Mouse (Mus musculus): Measurements from ENCODE around the gene 5031439G07Rik. TPM values are rescaled to one million over a fixed set of nuclear protein-coding genes. Genes with fewer than 3 reads are reported as not detected.

Gene 5031439G07Rik
- polyA plus RNA-seq, 1 experiment from 2014 or later = 14.1 TPM

DNA sequence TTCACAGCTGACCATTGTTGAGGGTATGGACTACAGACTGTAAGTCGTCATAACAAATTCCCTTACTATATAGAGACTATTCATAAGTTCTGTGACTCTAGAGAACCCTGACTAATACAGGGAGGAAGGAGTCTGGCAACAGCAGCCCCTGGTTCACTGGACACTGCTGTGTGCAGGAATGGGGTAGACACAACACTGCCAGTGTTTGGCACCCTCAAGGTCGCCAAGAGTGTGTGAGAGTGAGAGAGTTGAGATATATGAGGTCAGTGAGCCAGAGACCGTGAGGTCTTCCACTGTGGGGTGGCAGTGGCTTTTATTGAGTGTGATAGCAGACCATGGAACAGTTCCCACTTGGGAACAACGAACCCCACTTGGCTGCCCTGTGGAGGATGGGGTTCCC, 37.8 kb upstream of the 5031439G07Rik start:
- WGBS = 88% methylated on average over 4 of the region's 4 CpGs

GRCm38 (mm10) chr15:85022211-85022610, 33.9 kb upstream of the 5031439G07Rik start:
- no peak for DNase-seq (ENCODE audit: low spot score)
- no peak for ATAC-seq
- Histone ChIP-seq H3K27ac (ENCODE audit: low read depth, low read length) (no peak overlapping the region), H3K9me3 (replicated peaks; ENCODE audit: control insufficient read depth, low read length) (no peaks in the 10 kb centered on the region), H3K4me3 (ENCODE audit: low read depth, low read length) (no peak overlapping the region), H3K27me3 (replicated peaks; ENCODE audit: control insufficient read depth, insufficient read depth, low read length) (no peaks in the 10 kb centered on the region), H3K4me1 (ENCODE audit: control insufficient read depth, insufficient read depth, low read length) (no peaks in the 10 kb centered on the region), H3K9ac (ENCODE audit: low read length) (no peak overlapping the region), H3K4me2 (ENCODE audit: low read length) (no peak overlapping the region), H3K36me3 (ENCODE audit: control insufficient read depth, insufficient read depth, low read length) (no peaks in the 10 kb centered on the region)
- WGBS = 71% methylated on average over 4 of the region's 4 CpGs

More for the DNA sequence above, 37.8 kb upstream of the 5031439G07Rik start:
- H3K27me3 ChIP-seq (replicated peaks; ENCODE audit: control insufficient read depth, insufficient read depth, low read length) = no peaks in the 10 kb centered on the region
- H3K9me3 ChIP-seq (replicated peaks; ENCODE audit: control insufficient read depth, low read length) = no peaks in the 10 kb centered on the region
- no peak for ATAC-seq
- no peak overlapping the region for H3K27ac ChIP-seq (ENCODE audit: low read depth, low read length)
- H3K4me1 ChIP-seq (ENCODE audit: control insufficient read depth, insufficient read depth, low read length) = no peaks in the 10 kb centered on the region
- no peaks in the 10 kb centered on the region for H3K36me3 ChIP-seq (ENCODE audit: control insufficient read depth, insufficient read depth, low read length)
- H3K9ac ChIP-seq (ENCODE audit: low read length) = no peak overlapping the region
- no peak overlapping the region for H3K4me3 ChIP-seq (ENCODE audit: low read depth, low read length)
- no peak for DNase-seq (ENCODE audit: low spot score)
- H3K4me2 ChIP-seq (ENCODE audit: low read length) = no peak overlapping the region

DNA sequence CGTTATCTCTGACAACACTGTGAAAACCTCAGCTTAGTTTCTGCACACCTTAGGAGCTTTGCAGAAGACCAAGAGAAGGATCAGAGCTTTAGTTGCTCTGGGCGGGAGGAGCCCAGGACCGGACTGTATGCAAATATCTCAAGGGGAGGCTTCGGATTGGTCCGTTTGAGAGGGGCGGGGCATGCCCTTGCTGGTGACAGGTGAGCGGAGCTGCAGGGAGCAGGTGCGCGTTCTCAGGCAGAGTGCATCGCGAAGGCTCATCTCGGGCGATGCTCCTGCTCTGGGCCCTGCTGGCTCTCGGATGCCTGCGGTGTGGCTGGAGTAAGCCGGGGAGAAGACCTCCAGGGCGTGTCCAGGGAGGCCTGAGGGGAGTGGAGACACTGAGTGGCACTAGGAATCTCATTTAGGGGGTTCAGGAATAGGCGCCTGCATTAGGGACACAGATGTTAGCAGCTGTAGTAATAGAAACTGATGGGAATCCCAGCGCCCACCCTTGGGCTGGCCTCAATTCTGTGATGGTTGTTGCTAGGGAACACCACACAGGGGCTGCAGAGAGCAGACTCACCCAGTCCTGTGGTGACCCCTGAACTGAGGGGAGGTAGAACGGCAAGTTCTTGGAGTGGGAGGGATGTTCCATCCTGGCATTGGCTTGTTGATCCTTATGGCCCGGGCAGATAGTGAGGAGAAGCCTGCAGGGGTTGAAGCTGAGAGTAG, 28.8 kb upstream of the 5031439G07Rik start, which contains the start of gene Upk3a:
TSS of gene Upk3a (plus strand) at position 191 of the 714 bp plus-strand sequence.
- Histone ChIP-seq H3K4me1 (ENCODE audit: control insufficient read depth, insufficient read depth, low read length) (no peaks in the 10 kb centered on the region), H3K9ac (ENCODE audit: low read length) (no peak within 1 kb of the TSS), H3K27ac (ENCODE audit: low read depth, low read length) (peak within 1 kb of the TSS; percentile 69; the same call in 1 of the 2 replicates), H3K4me3 (ENCODE audit: low read depth, low read length) (no peak within 1 kb of the TSS), H3K9me3 (replicated peaks; ENCODE audit: control insufficient read depth, low read length) (no peaks in the 10 kb centered on the region), H3K36me3 (ENCODE audit: control insufficient read depth, insufficient read depth, low read length) (no peaks in the 10 kb centered on the region), H3K27me3 (replicated peaks; ENCODE audit: control insufficient read depth, insufficient read depth, low read length) (no peaks in the 10 kb centered on the region), H3K4me2 (ENCODE audit: low read length) (peak within 1 kb of the TSS; percentile 23)
- ATAC-seq (no peak), DNase-seq (ENCODE audit: low spot score) (no peak)
- WGBS = 8% methylated on average over 21 of the region's 21 CpGs

GRCm38 (mm10) chr15:85015771-85016170, 27.4 kb upstream of the 5031439G07Rik start:
- WGBS = 74% methylated on average over 11 of the region's 11 CpGs
- H3K9me3 ChIP-seq (replicated peaks; ENCODE audit: control insufficient read depth, low read length) = no peaks in the 10 kb centered on the region
- H3K4me3 ChIP-seq (ENCODE audit: low read depth, low read length) = no peak overlapping the region
- DNase-seq (ENCODE audit: low spot score) (peak; percentile 57), ATAC-seq (peak; percentile 46; the same call in 1 of the 2 replicates)
- no peak overlapping the region for H3K27ac ChIP-seq (ENCODE audit: low read depth, low read length)
- no peaks in the 10 kb centered on the region for H3K27me3 ChIP-seq (replicated peaks; ENCODE audit: control insufficient read depth, insufficient read depth, low read length)
- H3K4me2 ChIP-seq (ENCODE audit: low read length) = no peak overlapping the region
- H3K9ac ChIP-seq (ENCODE audit: low read length) = no peak overlapping the region
- H3K4me1 ChIP-seq (ENCODE audit: control insufficient read depth, insufficient read depth, low read length) = peaks cover 4% of the 10 kb centered on the region; the same call in 1 of the 2 replicates
- H3K36me3 ChIP-seq (ENCODE audit: control insufficient read depth, insufficient read depth, low read length) = no peaks in the 10 kb centered on the region

GRCm38 (mm10) chr15:85012662-85013054, 24.3 kb upstream of the 5031439G07Rik start:
- ATAC-seq = peak; percentile 23; the same call in 1 of the 2 replicates
- no peaks in the 10 kb centered on the region for H3K36me3 ChIP-seq (ENCODE audit: control insufficient read depth, insufficient read depth, low read length)
- H3K9me3 ChIP-seq (replicated peaks; ENCODE audit: control insufficient read depth, low read length) = no peaks in the 10 kb centered on the region
- no peak for DNase-seq (ENCODE audit: low spot score)
- no peaks in the 10 kb centered on the region for H3K27me3 ChIP-seq (replicated peaks; ENCODE audit: control insufficient read depth, insufficient read depth, low read length)
- no peak overlapping the region for H3K4me3 ChIP-seq (ENCODE audit: low read depth, low read length)
- 44% methylated on average over 2 of the region's 2 CpGs for WGBS
- H3K4me1 ChIP-seq (ENCODE audit: control insufficient read depth, insufficient read depth, low read length) = peaks cover 4% of the 10 kb centered on the region; the same call in 1 of the 2 replicates
- H3K27ac ChIP-seq (ENCODE audit: low read depth, low read length) = no peak overlapping the region
- no peak overlapping the region for H3K9ac ChIP-seq (ENCODE audit: low read length)
- H3K4me2 ChIP-seq (ENCODE audit: low read length) = no peak overlapping the region

- WGBS = 54% methylated on average over 19 of the region's 19 CpGs
- Histone ChIP-seq H3K4me3 (ENCODE audit: low read depth, low read length) (no peak overlapping the region), H3K4me2 (ENCODE audit: low read length) (no peak overlapping the region), H3K27ac (ENCODE audit: low read depth, low read length) (no peak overlapping the region), H3K9me3 (replicated peaks; ENCODE audit: control insufficient read depth, low read length) (no peaks in the 10 kb centered on the region), H3K27me3 (replicated peaks; ENCODE audit: control insufficient read depth, insufficient read depth, low read length) (no peaks in the 10 kb centered on the region), H3K36me3 (ENCODE audit: control insufficient read depth, insufficient read depth, low read length) (no peaks in the 10 kb centered on the region), H3K4me1 (ENCODE audit: control insufficient read depth, insufficient read depth, low read length) (peaks cover 4% of the 10 kb centered on the region; the same call in 1 of the 2 replicates), H3K9ac (ENCODE audit: low read length) (no peak overlapping the region)
- ATAC-seq = no peak
- no peak for DNase-seq (ENCODE audit: low spot score)
Observed at GRCm38 (mm10) chr15:85011895-85012661, 23.7 kb upstream of the 5031439G07Rik start.

DNA sequence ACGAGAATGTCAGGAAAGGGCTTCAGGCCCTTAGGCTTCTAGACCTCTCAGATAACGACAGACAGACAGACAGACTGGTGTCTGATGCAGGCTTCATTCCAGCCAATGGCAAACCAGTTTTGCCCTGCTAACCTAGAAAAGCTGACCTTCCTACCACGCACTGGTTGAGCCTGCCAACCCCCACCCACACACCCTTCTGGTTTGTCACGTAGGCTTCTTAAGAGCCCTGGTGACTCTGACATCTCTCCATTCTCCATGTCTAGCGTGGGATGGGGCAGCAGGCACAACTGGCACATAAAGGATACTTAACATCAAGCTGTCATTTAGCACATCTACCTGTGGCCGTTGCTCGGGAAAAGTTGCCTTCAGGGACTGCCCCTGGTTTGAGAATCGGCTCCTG, 21.3 kb upstream of the 5031439G07Rik start:
- H3K4me2 ChIP-seq (ENCODE audit: low read length) = no peak overlapping the region
- H3K27me3 ChIP-seq (replicated peaks; ENCODE audit: control insufficient read depth, insufficient read depth, low read length) = no peaks in the 10 kb centered on the region
- no peak overlapping the region for H3K9ac ChIP-seq (ENCODE audit: low read length)
- H3K9me3 ChIP-seq (replicated peaks; ENCODE audit: control insufficient read depth, low read length) = no peaks in the 10 kb centered on the region
- ATAC-seq (no peak), DNase-seq (ENCODE audit: low spot score) (no peak)
- 84% methylated on average over 8 of the region's 8 CpGs for WGBS
- no peaks in the 10 kb centered on the region for H3K36me3 ChIP-seq (ENCODE audit: control insufficient read depth, insufficient read depth, low read length)
- no peak overlapping the region for H3K4me3 ChIP-seq (ENCODE audit: low read depth, low read length)
- no peak overlapping the region for H3K27ac ChIP-seq (ENCODE audit: low read depth, low read length)
- peaks cover 4% of the 10 kb centered on the region; the same call in 1 of the 2 replicates for H3K4me1 ChIP-seq (ENCODE audit: control insufficient read depth, insufficient read depth, low read length)

DNA sequence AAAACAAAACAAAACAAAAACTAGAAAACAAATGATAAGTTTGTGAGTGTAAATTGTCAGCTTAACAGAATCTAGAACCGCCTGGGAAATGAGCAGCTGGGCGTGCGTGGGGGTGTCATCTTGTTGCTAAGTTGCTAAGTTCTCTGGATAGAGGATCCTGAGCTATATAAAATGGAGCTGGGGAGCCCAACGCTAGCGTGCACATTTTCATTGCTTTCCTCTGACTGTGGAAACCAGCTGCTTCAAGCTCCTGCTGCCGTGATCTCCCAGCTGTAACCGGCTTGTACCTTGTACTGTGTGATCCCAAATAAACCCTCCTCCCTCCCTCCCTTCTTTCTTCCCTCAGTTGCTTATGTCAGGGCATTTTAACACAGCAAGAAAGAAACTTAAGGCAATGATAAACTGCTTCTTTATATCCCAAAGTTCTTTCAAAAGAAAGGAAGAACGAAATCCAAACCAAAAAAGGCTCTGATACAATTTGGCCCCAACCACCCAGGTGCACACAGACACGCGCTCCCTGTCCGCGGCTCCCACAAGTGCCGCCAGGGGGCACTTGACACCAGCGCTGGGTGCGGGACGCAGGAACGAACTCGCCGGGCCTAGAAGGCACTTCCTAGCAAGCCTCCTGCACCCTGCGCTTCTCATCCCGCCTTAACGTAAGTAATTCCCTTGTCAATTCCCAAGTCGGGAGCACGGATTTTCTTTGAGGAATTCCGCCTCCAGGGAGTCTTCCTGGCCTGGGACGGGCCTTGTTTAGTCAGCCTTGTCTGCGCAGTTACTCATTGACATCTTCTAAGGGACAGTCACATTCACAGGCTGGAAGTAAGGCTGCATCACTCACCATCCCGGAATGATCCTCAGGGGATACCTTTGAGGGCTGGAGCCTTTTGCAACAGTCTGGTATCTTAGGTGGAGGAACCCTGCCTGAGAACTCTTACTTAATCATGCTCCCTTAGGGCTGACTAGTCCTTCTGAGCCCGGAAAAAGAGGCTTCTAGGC, 12.9 kb upstream of the 5031439G07Rik start:
- WGBS = 18% methylated on average over 29 of the region's 29 CpGs
- H3K4me1 ChIP-seq (ENCODE audit: control insufficient read depth, insufficient read depth, low read length) = no peaks in the 10 kb centered on the region
- no peaks in the 10 kb centered on the region for H3K9me3 ChIP-seq (replicated peaks; ENCODE audit: control insufficient read depth, low read length)
- no peak overlapping the region for H3K4me3 ChIP-seq (ENCODE audit: low read depth, low read length)
- no peaks in the 10 kb centered on the region for H3K27me3 ChIP-seq (replicated peaks; ENCODE audit: control insufficient read depth, insufficient read depth, low read length)
- H3K36me3 ChIP-seq (ENCODE audit: control insufficient read depth, insufficient read depth, low read length) = no peaks in the 10 kb centered on the region
- no peak overlapping the region for H3K9ac ChIP-seq (ENCODE audit: low read length)
- ATAC-seq (peak; percentile 62; the same call in 1 of the 2 replicates), DNase-seq (ENCODE audit: low spot score) (peak; percentile 80)
- H3K4me2 ChIP-seq (ENCODE audit: low read length) = no peak overlapping the region
- no peak overlapping the region for H3K27ac ChIP-seq (ENCODE audit: low read depth, low read length)

Measured in forebrain, embryonic 14.5 days (tissue).